Mouse (Mus musculus): ENCODE measurements around the gene Fam155a. TPM values are rescaled to one million over a fixed set of nuclear protein-coding genes. Genes with fewer than 3 reads are reported as not detected.

Gene Fam155a
- polyA plus RNA-seq, 1 experiment from 2014 or later, result 33.4 TPM

DNA sequence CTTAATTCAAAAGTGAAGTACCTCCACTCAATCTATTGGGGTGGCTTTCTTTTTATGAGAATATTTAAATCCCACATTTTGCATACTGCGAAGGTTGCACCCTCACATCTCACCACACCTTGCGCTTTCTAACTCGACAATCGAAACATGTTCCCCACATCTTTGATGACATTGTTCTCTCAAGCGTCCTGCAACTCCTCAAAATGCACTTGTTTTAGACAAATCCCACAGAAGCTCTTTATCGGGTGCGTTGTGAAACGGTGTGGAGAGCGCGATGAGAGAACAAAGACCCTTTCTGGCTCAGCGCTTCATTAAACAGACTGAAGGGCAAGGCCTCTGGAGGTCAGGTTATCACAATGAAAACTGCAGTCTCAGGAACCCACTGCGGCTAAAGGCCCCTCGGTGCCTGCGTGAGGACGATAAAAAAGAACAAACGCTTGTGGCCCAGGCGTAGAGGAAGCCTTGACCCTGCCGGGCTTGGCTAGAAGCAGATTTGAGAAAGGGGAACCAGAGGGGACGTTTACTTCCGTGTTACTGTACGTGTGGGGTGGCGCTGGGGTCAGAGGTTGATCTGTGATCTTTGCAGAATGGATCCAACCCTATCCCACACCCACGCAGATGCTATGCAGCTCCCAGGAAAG lies 613.7 kb downstream of the Fam155a start:
- ATAC-seq (ENCODE audit: low read depth), result peak; percentile 25; the same call in 1 of the 2 replicates
- Histone ChIP-seq H3K4me1 (ENCODE audit: control insufficient read depth, insufficient read depth, low read length) (peaks cover 5% of the 10 kb centered on the region), H3K9ac (replicated peaks; ENCODE audit: low read depth, low read length) (peak overlapping the region; percentile 32; the same call in 1 of the 2 replicates), H3K4me3 (ENCODE audit: low read depth, low read length) (no peak overlapping the region), H3K36me3 (ENCODE audit: control insufficient read depth, insufficient read depth, low read length) (no peaks in the 10 kb centered on the region), H3K27me3 (ENCODE audit: control insufficient read depth, insufficient read depth, low read length) (no peaks in the 10 kb centered on the region), H3K27ac (ENCODE audit: low read depth, low read length) (peak overlapping the region; percentile 50; the same call in 1 of the 2 replicates), H3K4me2 (ENCODE audit: low read depth, low read length) (peak overlapping the region; percentile 34), H3K9me3 (ENCODE audit: control insufficient read depth, low read length) (no peaks in the 10 kb centered on the region)
- WGBS, result 8% methylated on average over 23 of the region's 23 CpGs

Small RNAs within 50 kb of the gene (microRNA-seq; reads per million reads assigned to microRNA genes)
- not detected for gene Gm47312

Other genes starting within 250 kb of the Fam155a start
- not detected in 2 replicates for gene Gm10217, start 93.1 kb upstream of the Fam155a start, polyA plus RNA-seq (2014; fragmentation: Nextera tagmentation; extraction: Ambion mirVana)
- 10.1 and 13.1 TPM in 2 replicates for gene Lig4, start 206.5 kb upstream of the Fam155a start, polyA plus RNA-seq (2014; fragmentation: Nextera tagmentation; extraction: Ambion mirVana)
- gene Abhd13, start 206.5 kb upstream of the Fam155a start, polyA plus RNA-seq (2014; fragmentation: Nextera tagmentation; extraction: Ambion mirVana), result 17.6 and 20.4 TPM in 2 replicates
- gene Tnfsf13b, start 235.3 kb upstream of the Fam155a start, polyA plus RNA-seq (2014; fragmentation: Nextera tagmentation; extraction: Ambion mirVana), result 1.0 and 1.3 TPM in 2 replicates

Data from neural tube, embryonic 14.5 days (tissue).